Mouse (Mus musculus) gastrocnemius, postnatal 10 days (tissue): Measurements from ENCODE around the gene E130308A19Rik. TPM values are rescaled to one million over a fixed set of nuclear protein-coding genes. Genes with fewer than 3 reads are reported as not detected.

ENCODE experiments used
- DNase-seq: peaks from one replicate; pipeline ENCODE4 v3.0.0; 2021; ENCODE audit warnings: mixed read lengths
- long read RNA-seq, 2 experiments: library from polyadenylated mRNA; stranded (forward); transcript quantifications; one replicate each; pipeline ENCODE4 v2.0.0; 2021
- total RNA-seq, 2 experiments: library from RNA; stranded (reverse); gene quantifications; 2 replicates each; pipeline ENCODE4 v1.2.3; 2021

The E130308A19Rik gene
- 1 to 10 TPM; 7.0 to 7.7 TPM for total RNA-seq
- long read RNA-seq, experiment 1, full-length matches to known transcripts = 3 of 6 reads
- long read RNA-seq, experiment 1, partial matches to known transcripts = 1 of 6 reads
- long read RNA-seq, experiment 1, other reads (novel, unspliced or antisense) = 2 of 6 reads
- long read RNA-seq, experiment 2, full-length matches to known transcripts = 4 of 4 reads
- long read RNA-seq, experiment 2, partial matches to known transcripts = 0 of 4 reads
- long read RNA-seq, experiment 2, other reads (novel, unspliced or antisense) = 0 of 4 reads

GRCm38 (mm10) chr4:59625998-59626910, at the start of gene E130308A19Rik:
E130308A19Rik (plus strand) TSS chr4:59626211.
- peak; percentile 69 for DNase-seq

GRCm38 (mm10) chr4:59580495-59581281, 45.3 kb upstream of the E130308A19Rik start:
- no peak for DNase-seq

GRCm38 (mm10) chr4:59581314-59582185, 44.5 kb upstream of the E130308A19Rik start, which contains the start of gene Hsdl2:
Hsdl2 (plus strand) TSS chr4:59581563.
- peak; percentile 96 for DNase-seq

GRCm38 (mm10) chr4:59582186-59582585, 43.8 kb upstream of the E130308A19Rik start:
- no peak for DNase-seq

GRCm38 (mm10) chr4:59585097-59585496, 40.9 kb upstream of the E130308A19Rik start:
- no peak for DNase-seq

GRCm38 (mm10) chr4:59587215-59587871, 38.7 kb upstream of the E130308A19Rik start:
- DNase-seq = no peak

- no peak for DNase-seq
These were observed 38.2 kb upstream of the E130308A19Rik start for GRCm38 (mm10) chr4:59587872-59588226.

GRCm38 (mm10) chr4:59594614-59595013, 31.4 kb upstream of the E130308A19Rik start:
- no peak for DNase-seq

- DNase-seq = no peak
These were observed 29.5 kb upstream of the E130308A19Rik start for GRCm38 (mm10) chr4:59596556-59596955.

- no peak for DNase-seq
These were observed 23.3 kb upstream of the E130308A19Rik start for GRCm38 (mm10) chr4:59602704-59603103.

- DNase-seq = no peak
These were observed 21.1 kb upstream of the E130308A19Rik start for GRCm38 (mm10) chr4:59604892-59605291.

- DNase-seq = no peak
These were observed 20.5 kb upstream of the E130308A19Rik start for GRCm38 (mm10) chr4:59605501-59605900.

GRCm38 (mm10) chr4:59610411-59610810, 15.6 kb upstream of the E130308A19Rik start:
- DNase-seq = no peak

GRCm38 (mm10) chr4:59614986-59615385, 11.0 kb upstream of the E130308A19Rik start:
- DNase-seq = no peak

- no peak for DNase-seq
These were observed 6.3 kb upstream of the E130308A19Rik start for GRCm38 (mm10) chr4:59619611-59620245.

GRCm38 (mm10) chr4:59625676-59625997, 374 bp upstream of the E130308A19Rik start:
- DNase-seq = no peak

GRCm38 (mm10) chr4:59628255-59628654, 2.2 kb downstream of the E130308A19Rik start:
- no peak for DNase-seq

GRCm38 (mm10) chr4:59629076-59629874, 3.3 kb downstream of the E130308A19Rik start:
- DNase-seq = no peak

GRCm38 (mm10) chr4:59630122-59630521, 4.1 kb downstream of the E130308A19Rik start:
- DNase-seq = no peak

GRCm38 (mm10) chr4:59634532-59634931, 8.5 kb downstream of the E130308A19Rik start:
- DNase-seq = no peak
